Mouse (Mus musculus): ENCODE measurements at regions not wholly inside any gene's neighbourhood (a gene's known extent, or its start where the extent isn't known, plus 50 kb on each side); places are given as distances from the start of the nearest gene placed in this dataset.

- TF ChIP-seq CTCF (IDR thresholded peaks at IDR 0.05) (no peak), EP300 (IDR thresholded peaks at IDR 0.05) (no peak)
These were observed 478.9 kb upstream of the Adamts16 start for GRCm38 (mm10) chr13:71320489-71320888.
